Mouse (Mus musculus): Measurements from ENCODE around the gene Fam120b. TPM values are rescaled to one million over a fixed set of nuclear protein-coding genes. Genes with fewer than 3 reads are reported as not detected.

Gene Fam120b
- polyA plus RNA-seq, 1 experiment from 2014 or later = 50.8 TPM

GRCm38 (mm10) chr17:15421446-15421845 is 25.4 kb downstream of the Fam120b start:
- Histone ChIP-seq H3K4me1 (no peaks in the 10 kb centered on the region), H3K27me3 (replicated peaks) (no peaks in the 10 kb centered on the region), H3K27ac (no peak overlapping the region), H3K36me3 (replicated peaks) (peaks cover 87% of the 10 kb centered on the region), H3K4me2 (no peak overlapping the region), H3K9ac (no peak overlapping the region), H3K4me3 (no peak overlapping the region), H3K9me3 (no peaks in the 10 kb centered on the region)
- WGBS = 97% methylated on average over 6 of the region's 6 CpGs
- ATAC-seq (replicated peaks) = no peak

- 93% methylated on average over 9 of the region's 9 CpGs for WGBS
- Histone ChIP-seq H3K4me3 (no peak overlapping the region), H3K9me3 (no peaks in the 10 kb centered on the region), H3K9ac (no peak overlapping the region), H3K27me3 (replicated peaks) (no peaks in the 10 kb centered on the region), H3K4me2 (no peak overlapping the region), H3K27ac (no peak overlapping the region), H3K36me3 (replicated peaks) (peaks cover 84% of the 10 kb centered on the region), H3K4me1 (no peaks in the 10 kb centered on the region)
- no peak for ATAC-seq (replicated peaks)
Measured at GRCm38 (mm10) chr17:15422666-15423065, 26.7 kb downstream of the Fam120b start.

DNA sequence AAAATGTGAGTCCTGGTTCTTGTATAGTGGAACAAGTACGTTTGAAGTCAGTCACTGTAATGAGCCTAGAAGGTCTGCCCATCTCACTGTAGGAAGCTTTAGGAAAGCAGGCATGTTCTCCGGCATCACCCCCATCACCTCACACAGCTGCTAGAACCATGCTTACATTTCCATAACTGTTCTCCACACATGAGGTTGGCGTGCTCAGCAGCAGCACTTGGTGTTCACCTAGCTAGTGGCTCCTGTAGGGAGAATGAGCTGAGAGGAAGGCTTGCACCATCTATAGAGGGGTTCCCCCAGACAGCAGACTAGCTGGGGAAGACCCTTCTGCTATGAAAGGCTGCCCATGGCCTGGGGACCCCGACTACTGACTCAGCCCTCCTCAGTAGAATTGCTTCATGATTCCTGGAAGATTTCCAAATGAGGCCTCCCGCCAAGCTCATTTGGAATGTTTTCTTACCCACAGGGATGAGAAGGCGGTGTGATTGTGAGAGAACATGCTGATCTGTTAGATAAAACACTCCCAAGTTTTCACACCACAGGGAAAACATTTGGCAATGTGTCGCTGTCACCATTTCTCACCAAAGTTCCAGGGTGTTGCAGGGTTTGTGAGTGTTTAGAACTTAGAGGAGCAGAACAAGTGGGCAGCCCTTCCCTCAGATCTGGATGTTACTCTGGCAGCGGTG is 27.2 kb downstream of the Fam120b start:
- H3K9me3 ChIP-seq = no peaks in the 10 kb centered on the region
- H3K27me3 ChIP-seq (replicated peaks) = no peaks in the 10 kb centered on the region
- no peak for ATAC-seq (replicated peaks)
- no peak overlapping the region for H3K9ac ChIP-seq
- no peaks in the 10 kb centered on the region for H3K4me1 ChIP-seq
- no peak overlapping the region for H3K27ac ChIP-seq
- H3K4me2 ChIP-seq = no peak overlapping the region
- H3K36me3 ChIP-seq (replicated peaks) = peaks cover 83% of the 10 kb centered on the region
- no peak overlapping the region for H3K4me3 ChIP-seq
- 85% methylated on average over 8 of the region's 8 CpGs for WGBS

DNA sequence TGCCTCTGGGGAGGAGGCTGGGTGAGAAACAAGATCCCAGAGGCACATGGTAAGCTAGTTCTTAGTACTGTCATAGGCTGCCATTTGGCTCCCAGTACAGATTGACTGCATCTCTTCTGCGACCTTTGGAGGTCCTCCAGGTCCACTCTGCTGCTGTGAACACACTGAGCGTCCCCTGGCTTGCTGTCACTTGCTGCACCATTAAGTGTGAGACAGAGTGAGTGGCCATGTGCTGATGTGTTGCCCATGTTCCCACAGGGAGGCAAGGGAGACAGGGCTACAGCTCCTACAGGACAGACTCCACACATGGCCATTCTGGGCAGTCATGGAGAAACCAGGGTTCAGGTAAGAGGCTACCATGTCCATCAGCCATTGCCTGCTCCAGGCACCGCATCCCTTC is 29.9 kb downstream of the Fam120b start:
- Histone ChIP-seq H3K4me1 (no peaks in the 10 kb centered on the region), H3K36me3 (replicated peaks) (peaks cover 77% of the 10 kb centered on the region), H3K27me3 (replicated peaks) (no peaks in the 10 kb centered on the region), H3K4me2 (no peak overlapping the region), H3K9ac (no peak overlapping the region), H3K9me3 (no peaks in the 10 kb centered on the region), H3K4me3 (no peak overlapping the region), H3K27ac (no peak overlapping the region)
- WGBS = 93% methylated on average over 3 of the region's 3 CpGs
- ATAC-seq (replicated peaks) = no peak

DNA sequence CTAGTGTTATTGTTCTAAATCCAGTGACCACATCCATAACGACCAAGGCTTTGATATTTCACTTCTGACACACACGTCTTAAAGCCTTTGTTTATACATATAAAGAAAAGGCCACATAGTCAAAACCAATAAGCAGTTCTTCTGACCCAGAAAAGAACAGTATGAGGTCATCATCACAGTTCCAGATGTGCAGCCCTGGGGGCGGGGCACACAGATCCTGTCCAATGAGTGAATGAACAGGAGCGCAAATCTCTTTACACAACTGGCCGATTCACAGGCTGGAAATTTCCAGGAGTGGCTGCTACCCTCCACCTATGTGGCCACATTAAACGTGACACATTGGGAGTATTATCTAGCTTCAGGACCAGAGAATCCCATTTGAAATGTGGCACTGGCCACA is 33.4 kb downstream of the Fam120b start:
- H3K36me3 ChIP-seq (replicated peaks) = peaks cover 55% of the 10 kb centered on the region

GRCm38 (mm10) chr17:15429937-15430336 is 33.9 kb downstream of the Fam120b start:
- H3K4me3 ChIP-seq = no peak overlapping the region
- H3K36me3 ChIP-seq (replicated peaks) = peaks cover 52% of the 10 kb centered on the region
- no peak overlapping the region for H3K4me2 ChIP-seq
- 79% methylated on average over 1 of the region's 1 CpGs for WGBS
- H3K4me1 ChIP-seq = no peaks in the 10 kb centered on the region
- no peak for ATAC-seq (replicated peaks)
- no peak overlapping the region for H3K27ac ChIP-seq
- no peak overlapping the region for H3K9ac ChIP-seq
- H3K27me3 ChIP-seq (replicated peaks) = no peaks in the 10 kb centered on the region
- H3K9me3 ChIP-seq = no peaks in the 10 kb centered on the region

More for the DNA sequence above, 33.4 kb downstream of the Fam120b start:
- no peaks in the 10 kb centered on the region for H3K27me3 ChIP-seq (replicated peaks)
- no peak overlapping the region for H3K9ac ChIP-seq
- H3K4me3 ChIP-seq = no peak overlapping the region
- H3K27ac ChIP-seq = no peak overlapping the region
- WGBS = 84% methylated on average over 6 of the region's 6 CpGs
- no peaks in the 10 kb centered on the region for H3K9me3 ChIP-seq
- no peak overlapping the region for H3K4me2 ChIP-seq
- ATAC-seq (replicated peaks) = no peak
- no peaks in the 10 kb centered on the region for H3K4me1 ChIP-seq

DNA sequence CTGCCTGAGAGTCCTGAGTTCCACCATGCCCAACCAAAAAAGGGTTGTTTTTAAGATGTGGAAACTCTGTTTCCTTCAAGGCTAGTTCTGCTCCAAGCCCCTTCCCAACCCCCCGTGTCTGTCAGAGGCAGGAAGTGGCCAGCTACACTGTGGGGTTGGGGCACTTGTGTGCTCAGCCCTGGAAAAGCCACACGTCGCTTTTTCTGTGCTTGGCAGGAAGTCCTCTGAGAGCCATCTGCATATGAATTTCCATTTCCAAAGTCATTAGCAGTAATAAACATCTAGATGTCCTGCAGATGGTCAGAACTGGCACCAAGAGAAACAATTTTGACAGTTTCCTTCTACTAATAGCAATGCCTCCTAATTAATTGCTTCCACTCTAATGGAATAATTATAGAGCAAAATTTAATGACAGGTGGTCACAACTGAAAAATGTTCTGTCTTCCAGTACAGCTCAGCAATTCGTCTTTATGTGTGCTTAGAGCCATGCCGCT is 35.1 kb downstream of the Fam120b start:
- H3K4me1 ChIP-seq = no peaks in the 10 kb centered on the region
- no peaks in the 10 kb centered on the region for H3K9me3 ChIP-seq
- 83% methylated on average over 5 of the region's 5 CpGs for WGBS
- H3K27me3 ChIP-seq (replicated peaks) = no peaks in the 10 kb centered on the region
- H3K9ac ChIP-seq = no peak overlapping the region
- H3K27ac ChIP-seq = no peak overlapping the region
- no peak overlapping the region for H3K4me3 ChIP-seq
- H3K4me2 ChIP-seq = no peak overlapping the region
- ATAC-seq (replicated peaks) = no peak
- H3K36me3 ChIP-seq (replicated peaks) = peaks cover 42% of the 10 kb centered on the region

DNA sequence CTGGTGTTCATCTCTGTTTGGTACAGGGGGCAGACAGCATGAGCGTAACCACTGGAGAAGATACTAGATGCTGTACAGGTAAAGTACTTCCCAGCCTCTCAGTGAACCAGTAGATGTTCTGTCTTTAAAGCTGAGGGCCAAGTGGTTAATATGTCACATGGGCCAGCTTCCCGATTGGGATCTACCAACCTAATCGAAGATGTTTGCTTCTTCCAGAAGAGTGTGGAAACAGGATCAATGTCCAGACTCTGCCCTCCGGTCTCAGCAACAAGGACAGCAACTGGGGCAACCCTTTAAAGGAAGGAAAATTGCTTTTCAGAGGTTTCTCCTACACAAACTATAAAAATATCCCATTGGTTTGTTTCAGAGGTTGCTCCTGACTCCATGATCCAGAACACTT is 35.5 kb downstream of the Fam120b start:
- H3K4me1 ChIP-seq = no peaks in the 10 kb centered on the region
- ATAC-seq (replicated peaks) = no peak
- no peak overlapping the region for H3K27ac ChIP-seq
- 97% methylated on average over 4 of the region's 4 CpGs for WGBS
- H3K9ac ChIP-seq = no peak overlapping the region
- H3K36me3 ChIP-seq (replicated peaks) = peaks cover 40% of the 10 kb centered on the region
- H3K9me3 ChIP-seq = no peaks in the 10 kb centered on the region
- H3K4me3 ChIP-seq = no peak overlapping the region
- no peaks in the 10 kb centered on the region for H3K27me3 ChIP-seq (replicated peaks)
- H3K4me2 ChIP-seq = no peak overlapping the region

DNA sequence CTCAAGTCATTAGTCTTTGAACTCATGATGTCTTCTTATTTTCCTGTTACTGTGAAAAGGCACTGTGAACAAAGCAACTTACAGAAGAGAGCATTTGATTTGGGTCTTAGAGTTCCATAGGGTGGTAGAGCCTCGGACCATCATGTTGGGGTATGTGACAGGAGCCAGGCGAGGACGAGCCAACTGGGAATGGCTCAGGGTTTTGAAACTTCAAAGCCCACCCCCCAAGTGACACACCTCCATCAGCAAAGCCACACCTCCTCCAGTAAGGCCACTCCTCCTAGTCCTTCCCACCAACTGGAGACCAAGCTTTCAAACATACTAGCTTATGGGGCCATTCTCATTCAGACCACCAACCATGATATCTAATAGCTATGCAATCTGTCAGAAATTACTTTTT is 36.0 kb downstream of the Fam120b start:
- no peak overlapping the region for H3K4me2 ChIP-seq
- peaks cover 36% of the 10 kb centered on the region for H3K36me3 ChIP-seq (replicated peaks)
- no peak overlapping the region for H3K27ac ChIP-seq
- no peak for ATAC-seq (replicated peaks)
- no peak overlapping the region for H3K9ac ChIP-seq
- WGBS = 92% methylated on average over 3 of the region's 3 CpGs
- H3K9me3 ChIP-seq = no peaks in the 10 kb centered on the region
- no peaks in the 10 kb centered on the region for H3K4me1 ChIP-seq
- no peaks in the 10 kb centered on the region for H3K27me3 ChIP-seq (replicated peaks)
- no peak overlapping the region for H3K4me3 ChIP-seq

DNA sequence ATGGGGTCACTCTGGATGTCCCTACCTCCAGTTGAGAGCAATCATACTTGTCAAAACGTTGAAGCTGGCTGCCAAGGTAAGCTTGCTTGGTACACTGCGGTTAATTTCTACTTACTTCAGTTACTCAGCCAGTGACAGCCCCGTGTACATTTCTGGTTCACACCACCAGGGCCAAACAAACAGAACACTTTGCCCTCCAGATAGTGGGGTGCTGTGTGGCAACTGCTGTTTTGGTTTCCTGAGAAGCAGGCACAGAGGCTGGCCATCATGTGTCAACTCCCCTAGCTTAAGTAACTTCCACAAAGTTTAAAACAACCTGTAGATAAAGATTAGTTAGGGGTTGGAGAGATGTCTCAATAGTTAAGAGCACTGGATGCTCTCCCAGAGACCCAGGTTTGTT is 38.7 kb downstream of the Fam120b start:
- 83% methylated on average over 3 of the region's 3 CpGs for WGBS
- Histone ChIP-seq H3K27ac (no peak overlapping the region), H3K4me1 (no peaks in the 10 kb centered on the region), H3K36me3 (replicated peaks) (peaks cover 14% of the 10 kb centered on the region), H3K9ac (no peak overlapping the region), H3K4me3 (no peak overlapping the region), H3K4me2 (no peak overlapping the region), H3K9me3 (no peaks in the 10 kb centered on the region), H3K27me3 (replicated peaks) (no peaks in the 10 kb centered on the region)
- ATAC-seq (replicated peaks) = no peak

- Histone ChIP-seq H3K36me3 (replicated peaks) (no peaks in the 10 kb centered on the region), H3K4me1 (peaks cover 10% of the 10 kb centered on the region), H3K4me2 (peak overlapping the region; percentile 29), H3K9me3 (no peaks in the 10 kb centered on the region), H3K27me3 (replicated peaks) (no peaks in the 10 kb centered on the region), H3K4me3 (no peak overlapping the region), H3K27ac (no peak overlapping the region), H3K9ac (0 out of 2 replicates have a peak overlapping the region, but pooled peaks have one; percentile 2)
- WGBS = 62% methylated on average over 8 of the region's 8 CpGs
- no peak for ATAC-seq (replicated peaks)
Measured at GRCm38 (mm10) chr17:15440067-15440462, 44.1 kb downstream of the Fam120b start.

GRCm38 (mm10) chr17:15440463-15441121 is 44.6 kb downstream of the Fam120b start:
- H3K36me3 ChIP-seq (replicated peaks) = no peaks in the 10 kb centered on the region
- H3K9ac ChIP-seq = 0 out of 2 replicates have a peak overlapping the region, but pooled peaks have one; percentile 2
- H3K4me3 ChIP-seq = no peak overlapping the region
- peak; percentile 91 for ATAC-seq (replicated peaks)
- no peaks in the 10 kb centered on the region for H3K9me3 ChIP-seq
- peaks cover 10% of the 10 kb centered on the region for H3K4me1 ChIP-seq
- peak overlapping the region; percentile 29 for H3K4me2 ChIP-seq
- H3K27ac ChIP-seq = no peak overlapping the region
- WGBS = 8% methylated on average over 11 of the region's 11 CpGs
- H3K27me3 ChIP-seq (replicated peaks) = no peaks in the 10 kb centered on the region

- Histone ChIP-seq H3K4me3 (no peak overlapping the region), H3K9me3 (no peaks in the 10 kb centered on the region), H3K9ac (no peak overlapping the region), H3K4me2 (no peak overlapping the region), H3K27ac (no peak overlapping the region), H3K4me1 (peaks cover 7% of the 10 kb centered on the region), H3K36me3 (replicated peaks) (no peaks in the 10 kb centered on the region), H3K27me3 (replicated peaks) (no peaks in the 10 kb centered on the region)
- ATAC-seq (replicated peaks) = no peak
- 91% methylated on average over 3 of the region's 3 CpGs for WGBS
Measured at GRCm38 (mm10) chr17:15445421-15445820, 49.4 kb downstream of the Fam120b start.

All from midbrain, embryonic 15.5 days (tissue).